Mouse (Mus musculus) lung, postnatal 0 days (tissue): Measurements from ENCODE around the gene St3gal3.

ENCODE experiments used
- CTCF ChIP-seq: IDR thresholded peaks from 2 replicates; pipeline ENCODE4 v1.5.1; 2016; ENCODE audit warnings: antibody characterized with exemption, mild to moderate bottlenecking
- EP300 ChIP-seq: IDR thresholded peaks from 2 replicates; pipeline ENCODE4 v1.6.1; 2016; ENCODE audit warnings: antibody characterized with exemption, mild to moderate bottlenecking, control low read depth

- TF ChIP-seq EP300 (no peak), CTCF (peak; percentile 89)
These were observed 206.5 kb downstream of the St3gal3 start for GRCm38 (mm10) chr4:117928234-117928633.
